Mouse (Mus musculus): ENCODE data around the gene Mcfd2. TPM values are rescaled to one million over a fixed set of nuclear protein-coding genes. Genes with fewer than 3 reads are reported as not detected.
A peak's percentile ranks its signal among the peaks of the same experiment; 100 is the strongest.

Mcfd2 gene
- total RNA-seq, 1 experiment from 2014 or later = 264 TPM

DNA sequence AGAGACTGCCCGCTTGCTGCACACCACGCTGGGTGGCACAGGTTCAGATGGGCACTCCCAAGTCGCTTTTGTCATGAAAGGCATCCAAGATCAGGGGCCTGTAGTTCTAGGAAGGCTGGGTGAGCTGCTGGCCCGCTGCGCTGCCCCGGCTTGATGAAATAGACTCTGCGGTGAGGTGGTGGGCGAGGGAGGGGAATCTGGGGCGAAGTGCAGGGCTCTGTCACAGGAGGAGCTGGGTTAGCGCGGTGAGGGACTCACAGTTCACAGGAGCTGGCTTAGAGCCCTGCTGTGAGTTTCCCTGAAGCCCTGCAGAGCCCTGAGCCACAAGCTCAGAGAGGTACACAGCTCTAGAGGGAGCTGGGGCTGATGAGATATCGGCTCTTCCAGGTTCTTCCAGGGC lies 22.4 kb upstream of the Mcfd2 start:
- DNase-seq = no peak

DNA sequence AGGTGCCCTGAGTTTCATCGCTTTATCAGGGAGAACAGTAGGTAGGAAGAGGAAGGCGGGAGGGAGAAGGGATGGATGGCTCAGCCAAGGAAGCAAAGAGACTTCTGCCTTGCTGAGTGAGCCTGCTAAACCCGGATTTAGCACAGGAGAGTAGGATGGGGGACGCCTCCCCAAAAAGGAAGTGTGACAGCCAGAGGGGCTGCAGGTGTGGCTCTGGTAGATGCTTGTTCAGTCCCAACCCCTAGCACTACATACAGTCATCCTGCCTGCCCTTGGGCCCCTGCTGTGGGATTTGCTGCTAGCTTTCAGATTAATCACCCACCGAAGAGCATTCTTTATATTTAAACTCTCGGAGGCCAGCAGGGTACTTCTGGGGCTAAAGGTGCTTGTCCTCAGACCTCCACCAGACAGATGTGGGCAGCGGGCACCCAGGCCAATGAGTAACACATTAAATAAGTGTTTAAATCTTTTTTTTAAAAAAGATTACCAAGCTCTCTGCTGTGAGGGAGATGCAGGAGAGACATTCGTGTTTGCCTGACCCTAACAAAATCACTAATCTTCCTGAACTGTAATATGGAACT lies 21.6 kb upstream of the Mcfd2 start:
- DNase-seq = no peak

DNA sequence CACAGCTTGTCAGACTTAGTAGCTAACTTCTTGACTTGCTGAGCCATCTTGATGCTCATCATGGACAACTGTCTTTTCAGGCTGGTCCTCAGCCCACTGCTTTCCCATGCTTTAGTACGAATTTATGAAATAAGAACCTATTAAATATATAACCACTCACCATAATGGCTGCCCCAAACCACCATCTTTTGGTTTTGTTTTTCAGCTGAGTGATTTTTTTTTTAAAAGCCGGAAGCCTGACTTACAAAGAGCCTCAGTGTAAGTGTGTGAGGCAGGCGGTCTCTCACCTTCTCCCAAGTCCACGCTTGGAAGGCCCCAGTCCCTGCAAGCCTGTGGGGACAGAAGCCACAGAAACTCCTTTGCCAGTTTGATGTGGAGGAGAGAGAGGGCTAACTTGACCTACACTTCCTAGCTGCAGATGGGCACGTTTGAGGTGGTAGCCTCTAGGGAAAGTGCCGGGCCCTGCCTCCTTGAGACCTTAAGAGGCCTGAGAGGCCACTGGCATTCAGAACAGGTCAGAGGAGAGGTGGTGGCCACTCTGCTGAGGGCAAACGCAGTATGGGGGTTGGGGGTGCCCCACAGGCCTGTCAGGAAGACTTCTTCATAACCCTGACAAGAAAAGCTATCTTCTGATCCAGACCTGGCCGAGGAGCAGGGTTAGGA lies 20.9 kb upstream of the Mcfd2 start:
- no peak for DNase-seq

DNA sequence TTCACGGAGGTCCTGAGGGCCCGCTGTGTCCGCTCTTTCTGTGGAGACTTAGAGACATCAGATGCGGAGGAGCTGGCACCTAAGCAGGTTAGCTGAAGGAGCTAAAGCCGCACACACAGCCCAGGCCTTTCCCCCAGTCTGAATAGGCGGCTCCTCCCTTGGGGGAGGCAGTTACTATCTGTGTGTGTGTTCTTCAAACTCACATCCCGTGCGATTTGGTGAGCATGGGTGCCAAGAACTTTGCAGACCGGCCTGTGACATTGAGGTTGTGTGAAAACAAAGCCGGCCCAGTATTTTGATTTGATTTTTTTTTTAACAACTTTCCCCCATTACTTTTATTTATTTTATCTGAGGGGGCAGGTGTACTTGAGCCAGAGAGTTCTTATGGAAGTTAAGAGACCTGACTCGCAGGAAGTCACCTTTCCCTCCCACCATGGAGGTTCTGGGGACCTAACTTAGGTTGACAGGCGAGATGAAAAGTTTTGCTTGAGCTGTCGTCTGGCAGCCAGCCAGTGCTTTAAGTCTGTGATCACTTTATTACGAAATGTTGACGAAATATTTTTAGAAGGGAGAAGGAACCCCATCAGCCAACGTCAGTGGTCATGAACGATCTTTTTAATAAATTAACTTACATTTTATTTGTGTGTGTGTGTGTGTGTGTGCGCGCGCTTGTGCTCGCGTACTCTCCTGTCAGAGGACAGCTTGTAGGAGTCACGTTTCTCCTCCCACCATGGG lies 20.2 kb upstream of the Mcfd2 start:
- no peak for DNase-seq

DNA sequence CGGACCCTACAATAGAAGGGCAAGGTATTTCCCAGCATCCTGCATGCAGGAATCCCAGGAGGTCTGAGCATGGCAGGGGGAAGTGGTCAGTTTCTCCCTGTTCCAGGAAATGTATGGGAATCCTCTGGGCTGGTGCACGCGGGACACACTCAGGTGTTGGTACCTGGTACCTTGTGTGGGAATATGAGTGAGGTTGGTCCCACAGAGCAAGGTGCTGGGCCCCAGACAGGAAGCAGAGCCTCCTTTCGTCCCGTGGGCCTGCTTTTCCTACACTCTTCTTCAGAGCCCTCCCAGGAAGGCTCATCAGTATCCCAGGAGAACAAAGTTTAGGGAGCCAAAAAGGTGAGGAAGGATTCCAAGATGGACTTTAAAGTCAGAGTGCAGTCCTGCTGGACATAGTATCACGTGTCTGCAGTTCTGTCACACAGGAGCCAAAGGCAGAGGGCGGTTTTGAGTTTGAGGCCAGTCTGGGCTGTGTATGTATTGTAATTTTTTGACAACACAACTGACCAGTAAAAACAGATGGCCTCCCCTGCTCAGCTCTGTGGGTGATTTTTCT lies 18.8 kb upstream of the Mcfd2 start:
- no peak for DNase-seq

DNA sequence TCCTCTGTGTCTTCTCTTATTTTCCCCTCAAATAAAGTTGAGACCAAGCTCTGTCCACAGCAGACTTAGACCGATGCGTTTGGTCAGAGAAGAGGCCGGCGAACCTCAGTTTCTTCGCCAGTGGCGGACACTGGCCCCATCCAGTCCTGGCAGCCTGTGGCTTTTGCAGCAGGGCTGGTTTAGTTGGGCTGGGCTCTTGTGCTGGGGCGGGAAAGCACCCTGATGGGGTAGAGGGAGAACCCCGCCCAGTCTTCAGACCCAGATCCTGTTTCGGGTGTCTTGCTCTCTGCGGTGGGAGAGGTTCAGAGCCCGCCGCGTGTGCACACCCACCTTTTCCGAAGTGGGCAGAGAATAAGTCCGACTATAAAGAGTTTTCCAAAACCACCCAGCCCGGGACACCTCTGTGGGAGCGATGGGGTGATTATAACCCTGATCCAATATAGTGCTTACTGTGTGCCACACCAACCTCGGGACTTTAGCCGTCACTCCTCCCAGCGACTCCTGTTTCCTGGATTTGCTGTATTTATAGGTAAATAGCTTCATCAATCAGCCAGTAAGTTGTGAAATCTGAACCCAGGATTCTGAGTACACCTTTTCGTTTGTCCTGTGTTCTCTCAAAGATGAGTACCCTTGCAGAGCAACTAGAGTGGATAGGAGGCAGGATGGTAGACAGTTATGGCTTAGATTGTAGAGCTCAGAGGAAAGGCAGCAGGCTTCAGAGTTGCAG lies 18.2 kb upstream of the Mcfd2 start:
- no peak for DNase-seq

DNA sequence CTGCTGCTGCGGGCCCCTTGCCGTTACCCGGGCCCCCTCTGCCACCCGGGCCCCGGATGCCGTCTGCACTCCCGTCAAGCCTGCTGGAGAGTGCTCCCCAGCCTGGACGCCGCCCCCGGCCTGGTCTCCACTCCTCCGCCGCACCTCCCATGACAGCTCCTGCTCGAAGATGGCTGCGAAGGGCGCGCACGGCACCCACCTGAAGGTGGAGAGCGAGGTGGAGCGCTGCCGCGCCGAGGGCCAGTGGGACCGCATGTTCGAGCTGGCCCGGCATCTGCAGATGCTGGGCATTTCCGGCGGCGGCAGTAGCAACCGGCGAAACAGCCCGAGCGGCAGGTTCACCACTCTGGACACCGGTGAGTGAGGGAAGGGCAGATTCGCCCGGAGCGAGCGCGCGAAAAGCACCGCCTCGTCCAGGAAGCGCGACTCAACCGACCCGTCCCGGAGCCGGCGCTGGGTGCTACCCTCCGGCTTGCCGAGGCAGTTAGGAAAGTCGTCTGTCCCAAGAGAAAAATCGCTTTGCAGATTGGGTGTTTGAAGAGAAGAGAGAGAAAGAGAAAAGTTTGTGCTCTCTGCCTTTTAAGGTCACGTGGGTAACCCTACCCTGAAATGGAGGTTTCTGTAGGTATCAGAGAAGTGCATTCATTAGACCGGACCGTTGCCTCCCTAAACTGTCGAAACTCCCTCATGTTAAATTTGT lies 17.5 kb upstream of the Mcfd2 start:
- DNase-seq = peak; percentile 58

DNA sequence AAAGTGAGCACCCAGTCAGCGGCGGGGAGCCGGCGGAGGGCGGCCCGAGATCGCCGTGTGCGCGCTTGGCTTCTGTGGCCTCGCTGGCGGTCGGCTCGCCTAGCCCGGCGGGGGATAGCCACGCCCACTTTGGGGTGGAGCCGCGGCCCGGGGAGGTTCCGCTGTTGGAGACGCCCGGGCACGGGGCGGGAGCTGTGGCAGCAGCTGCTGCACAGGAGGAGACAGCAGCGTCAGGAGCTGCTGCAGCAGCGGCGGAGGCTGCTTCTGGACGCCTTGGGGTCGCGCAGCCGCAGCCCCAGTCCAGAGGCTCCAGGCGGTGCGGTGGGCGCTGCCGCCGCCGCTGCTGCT lies 16.9 kb upstream of the Mcfd2 start, which contains the start of gene Ttc7:
Ttc7 (plus strand) TSS at position 181 of the 348 bp plus-strand sequence.
- peak; percentile 99 for DNase-seq

DNA sequence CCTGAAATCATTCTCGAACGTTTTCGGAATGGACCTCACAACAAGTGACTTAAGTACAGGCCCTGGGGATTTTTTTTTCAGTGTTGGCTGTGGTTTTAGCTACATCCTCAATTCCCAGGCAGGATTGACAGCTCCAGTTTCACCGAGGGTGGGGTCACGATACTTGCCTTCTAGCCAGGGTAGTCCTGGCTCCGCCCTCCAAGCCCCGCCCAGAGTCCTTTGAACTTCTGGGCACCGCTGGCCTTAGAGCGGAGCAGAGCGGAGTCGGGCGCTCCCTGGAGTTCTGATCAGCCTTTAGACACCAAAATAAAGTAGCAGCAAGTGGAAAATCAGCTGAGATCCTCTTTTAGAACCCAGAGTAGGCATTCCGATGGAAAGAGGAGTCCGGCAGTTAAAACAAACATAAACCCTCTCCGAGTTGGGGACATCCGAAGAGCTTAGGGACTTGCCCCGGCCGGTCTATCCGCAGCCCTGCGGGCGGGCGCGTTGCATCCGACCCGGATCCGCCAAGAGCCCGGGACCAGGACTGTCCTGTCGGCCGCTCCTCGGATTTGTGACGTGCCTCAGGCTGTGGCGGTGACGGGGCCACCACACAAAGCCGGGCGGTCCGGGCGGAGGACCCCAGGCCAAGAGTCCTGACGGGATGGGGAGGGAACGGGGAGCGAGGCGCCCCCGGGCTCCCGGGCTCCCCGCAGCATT lies 16.4 kb upstream of the Mcfd2 start:
- peak; percentile 92 for DNase-seq

DNA sequence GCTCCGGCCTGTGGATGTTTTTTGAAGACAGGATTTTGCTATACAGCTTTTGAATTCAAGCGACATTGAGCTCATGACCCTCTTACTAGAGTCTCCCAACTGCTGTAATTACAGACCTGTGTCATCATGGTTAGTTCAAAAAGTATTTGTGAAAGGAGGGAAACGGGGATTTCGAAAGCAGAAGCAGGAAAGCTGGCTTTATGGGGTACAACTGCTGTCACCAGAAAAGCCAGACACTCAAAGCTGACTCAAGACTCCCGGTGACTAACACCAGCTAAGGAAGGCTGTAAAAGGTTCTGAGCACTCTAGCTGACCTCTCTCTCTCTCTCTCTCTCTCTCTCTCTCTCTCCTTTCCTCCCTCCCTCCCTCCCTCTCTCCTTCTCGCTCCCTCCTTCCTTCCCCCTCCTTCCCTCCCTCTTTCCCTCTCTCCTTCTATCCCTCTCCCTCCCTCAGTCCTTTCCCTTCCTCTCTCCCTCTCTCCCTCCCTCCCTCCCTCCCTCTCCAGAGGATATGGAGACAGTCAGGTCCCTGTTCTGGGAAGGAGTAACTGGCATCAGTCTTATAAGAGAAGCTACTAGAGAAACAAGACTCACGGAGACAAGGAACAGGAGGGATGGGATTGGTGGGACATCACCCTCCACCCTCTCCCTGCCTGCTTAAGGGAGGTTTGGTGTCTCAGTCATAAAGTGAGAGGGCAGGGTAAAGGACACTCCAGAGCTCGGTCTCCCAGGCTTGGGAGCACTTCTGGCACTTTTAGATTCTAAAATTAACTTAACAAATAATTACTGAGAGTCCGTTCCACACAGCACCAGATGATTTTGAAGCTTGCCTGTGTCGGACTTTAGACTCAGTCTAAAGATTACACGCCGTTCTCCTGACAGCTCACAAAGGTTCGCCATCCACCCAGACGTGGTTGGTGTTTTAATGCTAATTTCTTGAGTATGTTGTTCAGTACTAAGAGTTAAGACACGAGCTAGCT lies 9.9 kb upstream of the Mcfd2 start:
- no peak for DNase-seq

DNA sequence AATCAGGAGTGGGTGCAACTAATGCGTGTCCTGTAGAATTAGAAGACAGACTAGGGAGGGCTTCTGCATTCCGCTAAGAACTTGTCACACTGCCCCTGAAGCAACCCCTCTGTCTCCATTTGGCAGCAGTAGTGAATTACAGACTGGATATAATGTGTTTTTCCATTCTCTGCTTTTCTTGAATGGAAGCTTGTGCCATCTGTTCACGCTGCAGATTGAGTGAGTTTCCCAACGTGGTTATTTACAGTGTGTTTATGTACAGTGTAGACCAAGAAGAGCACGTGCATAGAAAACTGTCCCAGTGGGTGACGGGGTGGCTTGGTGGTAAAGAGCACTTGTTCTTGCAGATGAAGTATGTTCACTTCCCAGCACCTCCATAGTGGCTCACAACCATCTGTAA lies 3.7 kb upstream of the Mcfd2 start:
- DNase-seq = no peak

DNA sequence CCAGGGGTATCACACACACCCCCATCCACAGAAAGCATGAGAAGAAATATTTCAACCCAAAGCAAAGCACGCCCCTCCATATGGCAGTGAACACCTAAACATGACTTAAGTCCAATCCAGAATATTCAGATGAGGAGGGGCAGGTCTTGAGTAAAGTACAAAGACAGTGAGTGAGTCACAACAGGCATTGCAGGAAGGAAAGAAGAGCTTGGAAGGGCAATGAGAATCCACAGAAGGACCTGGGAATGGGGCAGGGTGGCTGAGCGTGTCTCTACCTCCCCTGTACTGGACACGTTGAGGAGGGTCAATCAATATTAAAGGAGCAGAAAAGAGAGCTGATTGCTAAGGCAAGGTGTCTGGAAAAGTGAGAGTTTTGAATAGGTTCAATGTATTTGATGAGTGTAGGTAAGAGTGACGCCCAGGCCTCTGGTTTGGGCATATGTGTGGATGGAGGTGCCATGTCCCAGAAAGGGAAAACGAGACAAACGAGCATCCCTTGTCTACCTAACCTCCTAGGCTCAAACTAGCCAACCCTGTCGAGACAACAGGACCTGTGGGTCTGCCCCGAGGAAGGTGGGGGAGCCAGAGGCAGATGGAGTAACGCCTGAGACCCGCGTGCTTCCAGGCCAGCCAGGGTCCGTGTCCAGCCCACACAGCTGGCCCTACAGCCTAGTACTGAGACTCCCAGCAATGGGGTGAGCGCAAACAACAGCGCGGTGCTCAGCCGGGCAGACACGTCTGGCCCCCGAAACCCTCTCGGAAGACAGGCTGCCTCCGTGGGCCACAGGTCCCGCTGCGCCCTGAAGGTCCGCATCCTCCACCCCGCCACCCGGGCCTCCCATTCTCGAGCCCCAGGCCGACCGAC lies 576 bp downstream of the Mcfd2 start:
- DNase-seq = no peak

DNA sequence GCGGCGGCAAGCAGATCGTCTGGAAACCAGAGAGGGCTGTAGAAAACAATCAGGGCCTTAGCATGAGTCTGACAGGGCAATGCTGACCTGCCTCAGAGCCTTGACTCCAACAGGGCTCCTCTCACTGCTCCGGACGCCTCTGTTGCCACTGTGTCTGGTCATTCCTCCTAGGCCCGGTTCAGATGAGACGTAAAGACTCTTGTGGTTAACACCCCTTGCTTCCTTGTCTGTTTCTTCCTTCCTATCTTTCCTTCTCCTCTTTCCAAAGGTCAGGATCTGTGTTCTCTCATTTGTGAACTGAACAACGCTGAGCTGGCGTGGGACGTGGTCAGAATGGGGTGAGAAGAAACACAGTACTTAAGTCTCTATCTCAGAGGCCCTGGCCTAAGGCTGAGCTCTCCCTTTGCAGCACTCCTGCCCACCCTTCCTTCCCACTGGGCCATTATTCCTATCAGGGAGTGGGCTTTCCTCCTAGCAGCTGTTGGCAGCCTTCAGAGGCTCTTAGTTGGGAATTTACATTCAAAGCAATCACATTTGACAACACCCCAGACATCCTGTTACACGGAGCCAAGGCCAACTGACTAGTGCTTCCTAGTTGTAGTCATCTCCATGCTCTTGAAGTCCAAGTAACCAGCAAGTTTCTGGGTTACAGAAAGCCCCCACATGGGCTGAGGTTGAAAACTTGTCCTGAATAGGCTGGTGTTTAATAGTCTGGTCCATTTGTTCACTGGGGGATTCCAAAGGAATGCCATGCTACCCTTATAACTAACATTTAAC lies 1.5 kb downstream of the Mcfd2 start:
- DNase-seq = no peak

DNA sequence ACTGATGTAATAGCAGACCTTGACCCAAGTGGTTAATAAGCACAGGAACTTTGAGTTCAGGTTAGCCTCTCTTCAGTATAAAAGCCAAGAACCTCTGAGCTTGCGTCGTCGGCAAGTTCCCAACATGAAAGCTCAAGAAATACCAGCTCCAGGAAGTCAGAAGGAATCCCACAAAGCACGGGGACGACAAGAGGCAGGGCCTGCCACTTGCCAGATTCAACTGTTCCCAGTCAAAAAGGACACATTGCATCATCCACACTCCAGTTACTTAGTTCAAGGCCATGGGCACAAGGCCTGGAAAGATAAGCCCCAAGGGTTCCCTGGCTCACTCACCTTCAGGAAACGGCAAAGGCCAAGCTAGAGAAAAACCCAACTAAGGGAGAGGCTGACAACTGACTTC lies 2.3 kb downstream of the Mcfd2 start:
- DNase-seq = peak; percentile 37

DNA sequence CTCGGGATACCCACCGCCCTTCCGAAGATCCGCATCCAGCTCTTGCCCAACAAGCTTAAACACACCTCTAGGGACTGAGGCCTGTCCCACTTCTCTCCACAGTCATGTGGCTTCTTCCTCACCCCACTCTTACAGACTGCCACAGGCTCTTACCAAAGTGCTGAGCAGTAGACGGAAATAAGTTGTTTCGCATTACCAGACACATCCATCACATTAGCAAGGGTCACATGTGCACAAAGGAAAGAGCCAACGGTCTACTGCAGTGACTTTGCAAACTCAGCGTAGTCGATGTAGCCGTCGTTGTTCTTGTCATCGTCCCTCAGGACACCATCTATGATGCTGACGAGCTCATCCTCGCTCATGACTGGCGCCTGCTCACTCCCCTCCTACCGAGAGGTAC lies 10.1 kb downstream of the Mcfd2 start:
- DNase-seq = no peak

DNA sequence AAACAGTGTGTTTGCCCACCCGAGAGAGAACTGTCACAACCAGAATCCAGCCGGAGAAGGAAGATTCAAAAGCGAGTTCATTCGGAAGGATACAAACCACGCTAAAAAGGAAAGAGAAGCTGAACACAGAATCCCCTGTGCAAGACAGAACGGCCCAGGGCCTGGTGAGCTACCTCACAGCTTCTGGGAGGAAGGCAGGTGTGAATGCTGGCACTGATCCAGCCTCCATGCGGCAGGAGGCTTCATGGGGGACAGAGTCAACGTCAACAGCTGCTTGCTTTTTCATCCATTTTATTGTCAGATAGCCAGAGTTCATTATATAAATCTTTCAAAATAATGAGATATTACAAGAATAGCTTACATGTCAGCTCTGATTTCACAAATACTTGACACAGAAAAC lies 11.4 kb downstream of the Mcfd2 start:
- no peak for DNase-seq

DNA sequence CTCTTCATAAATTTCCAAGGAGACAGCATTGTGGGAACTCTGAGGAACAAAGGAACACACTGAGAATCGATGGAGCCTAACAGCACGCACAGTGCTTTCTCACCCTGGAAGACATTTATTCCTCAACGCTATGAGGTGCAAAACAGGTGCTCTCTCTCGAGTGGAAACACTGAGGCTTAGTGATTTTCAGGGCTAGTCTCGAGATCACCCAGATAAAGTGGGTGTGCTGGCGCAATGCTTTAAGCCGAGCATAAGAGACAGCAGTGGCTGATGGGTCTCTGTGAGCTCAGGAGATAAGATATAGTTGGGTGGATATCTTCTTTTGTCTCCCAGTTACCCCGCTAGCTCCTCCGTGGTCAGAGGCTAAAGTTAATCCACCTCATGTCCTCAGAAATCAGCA lies 19.6 kb downstream of the Mcfd2 start:
- DNase-seq = no peak

DNA sequence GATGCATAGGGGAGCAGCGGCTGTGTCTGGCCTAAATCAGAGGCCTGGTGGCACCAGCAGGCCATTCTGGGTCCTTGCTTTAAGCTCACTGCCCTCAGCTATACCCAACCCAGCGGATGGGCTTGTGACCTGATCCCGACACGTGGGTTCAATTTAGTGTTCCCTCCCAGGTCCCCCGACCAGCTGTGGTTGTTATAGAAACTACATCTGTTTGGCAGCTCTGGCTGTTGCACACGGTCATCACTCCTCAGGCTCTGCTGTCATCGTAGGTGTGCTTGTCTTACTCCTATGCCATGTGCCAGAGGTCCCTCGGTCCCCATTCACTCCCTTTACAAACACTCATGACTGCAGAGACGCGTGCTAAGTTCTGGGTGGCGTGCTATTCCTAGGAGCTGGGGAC lies 27.9 kb downstream of the Mcfd2 start:
- no peak for DNase-seq
